In genomic region chr6:127375144-127375529, GRCm38 (mm10) we compare ENCODE assay signal across 20 mouse cellular contexts.
DNase-seq lines count a peak whose midpoint lies in the region; ATAC-seq lines count a peak whose summit lies in the region.
"Had no signal": no experiment of that assay in that cellular context is flagged by ENCODE, and none has a peak within 500 bp of the region (broad histone marks: within the 10 kb centered on the region; RNA-seq: fewer than 3 reads in every experiment).

No protein-coding gene starts in this region.

- no peak for ATAC-seq in heart, embryonic 12.5 days (ENCODE audit: insufficient number of reproducible peaks, low FRiP score)
- ATAC-seq in intestine, embryonic 14.5 days (replicated peaks; ENCODE audit: low FRiP score, low TSS enrichment, low read depth) = no peak
- no peak for ATAC-seq in intestine, embryonic 15.5 days
- no peak for ATAC-seq in embryonic facial prominence, embryonic 13.5 days (ENCODE audit: insufficient number of reproducible peaks, insufficient read depth, low FRiP score, low TSS enrichment, low read depth)
- ATAC-seq: CD4-positive, CD25-positive, alpha-beta regulatory T cell, adult 4 months; forebrain, embryonic 15.5 days; liver, embryonic 12.5 days; liver, postnatal 0 days had no signal

- no peak for DNase-seq in heart, postnatal 14 days
- no peak for DNase-seq in intestine, embryonic 14.5 days (ENCODE audit: low spot score)
- DNase-seq in MN1 (ENCODE audit: low spot score) = peak; percentile 14
- DNase-seq in left cerebral cortex, adult 9 months (ENCODE audit: low spot score in 2 of 2) = no peak
- DNase-seq: liver, postnatal 0 days; lung, postnatal 36 days; right cerebral cortex, postnatal 25 days; thymus, adult 2 months; thymus, postnatal 36 days had no signal

- 71% methylated on average over 2 of the region's 2 CpGs for WGBS in heart, embryonic 12.5 days
- WGBS in intestine, embryonic 14.5 days = 81% methylated on average over 2 of the region's 2 CpGs
- WGBS in intestine, embryonic 15.5 days = 91% methylated on average over 2 of the region's 2 CpGs
- 76% methylated on average over 2 of the region's 2 CpGs for WGBS in embryonic facial prominence, embryonic 13.5 days

- intact Hi-C loops in heart, postnatal 14 days (cut with DNase I) = loop anchor here (10.0 kb wide), 1 partner anchor 420 kb away; no protein-coding TSS in a partner anchor

- no peak overlapping the region for H3K4me3 ChIP-seq in heart, embryonic 12.5 days
- no peak overlapping the region for H3K4me3 ChIP-seq in intestine, embryonic 14.5 days (ENCODE audit: low read depth, low read length)
- H3K4me3 ChIP-seq in intestine, embryonic 15.5 days (replicated peaks) = no peak overlapping the region
- H3K4me3 ChIP-seq in embryonic facial prominence, embryonic 13.5 days = no peak overlapping the region
- H3K4me3 ChIP-seq: forebrain, embryonic 10.5 days; forebrain, embryonic 15.5 days; hindbrain, embryonic 12.5 days; layer of hippocampus, adult 2 months; left cerebral cortex, adult 2 months; liver, embryonic 12.5 days; midbrain, embryonic 12.5 days had no signal

- no peaks in the 10 kb centered on the region for H3K9me3 ChIP-seq in heart, embryonic 12.5 days (replicated peaks)
- no peaks in the 10 kb centered on the region for H3K9me3 ChIP-seq in intestine, embryonic 14.5 days (ENCODE audit: control insufficient read depth, low read length)
- H3K9me3 ChIP-seq in intestine, embryonic 15.5 days = no peaks in the 10 kb centered on the region
- H3K9me3 ChIP-seq in embryonic facial prominence, embryonic 13.5 days = no peaks in the 10 kb centered on the region
- H3K9me3 ChIP-seq: forebrain, embryonic 10.5 days; forebrain, embryonic 15.5 days; hindbrain, embryonic 12.5 days; liver, embryonic 12.5 days; midbrain, embryonic 12.5 days had no signal

- H3K27me3 ChIP-seq in heart, embryonic 12.5 days (replicated peaks) = no peaks in the 10 kb centered on the region
- H3K27me3 ChIP-seq in intestine, embryonic 14.5 days (replicated peaks; ENCODE audit: control insufficient read depth, insufficient read depth, low read length) = no peaks in the 10 kb centered on the region
- H3K27me3 ChIP-seq in intestine, embryonic 15.5 days (replicated peaks) = no peaks in the 10 kb centered on the region
- no peaks in the 10 kb centered on the region for H3K27me3 ChIP-seq in embryonic facial prominence, embryonic 13.5 days
- H3K27me3 ChIP-seq: forebrain, embryonic 15.5 days; hindbrain, embryonic 12.5 days; liver, embryonic 12.5 days had no signal

- H3K9ac ChIP-seq in heart, embryonic 12.5 days = no peak overlapping the region
- H3K9ac ChIP-seq in intestine, embryonic 14.5 days (ENCODE audit: low read length) = no peak overlapping the region
- H3K9ac ChIP-seq in intestine, embryonic 15.5 days = no peak overlapping the region
- no peak overlapping the region for H3K9ac ChIP-seq in embryonic facial prominence, embryonic 13.5 days
- H3K9ac ChIP-seq: forebrain, embryonic 15.5 days; hindbrain, embryonic 12.5 days; liver, embryonic 12.5 days; liver, postnatal 0 days; midbrain, embryonic 12.5 days had no signal

- peaks cover 45% of the 10 kb centered on the region for H3K4me1 ChIP-seq in heart, embryonic 12.5 days (replicated peaks)
- H3K4me1 ChIP-seq in intestine, embryonic 14.5 days (replicated peaks; ENCODE audit: control insufficient read depth, insufficient read depth, low read length) = peaks cover 9% of the 10 kb centered on the region
- peaks cover 17% of the 10 kb centered on the region for H3K4me1 ChIP-seq in intestine, embryonic 15.5 days (replicated peaks)
- peaks cover 32% of the 10 kb centered on the region for H3K4me1 ChIP-seq in embryonic facial prominence, embryonic 13.5 days

- no peaks in the 10 kb centered on the region for H3K36me3 ChIP-seq in heart, embryonic 12.5 days
- H3K36me3 ChIP-seq in intestine, embryonic 14.5 days (ENCODE audit: control insufficient read depth, insufficient read depth, low read length) = no peaks in the 10 kb centered on the region
- H3K36me3 ChIP-seq in intestine, embryonic 15.5 days = no peaks in the 10 kb centered on the region
- H3K36me3 ChIP-seq in embryonic facial prominence, embryonic 13.5 days = no peaks in the 10 kb centered on the region
- H3K36me3 ChIP-seq: forebrain, embryonic 10.5 days; forebrain, embryonic 15.5 days; hindbrain, embryonic 12.5 days; liver, embryonic 12.5 days; midbrain, embryonic 12.5 days had no signal

- peak overlapping the region; percentile 54 for H3K27ac ChIP-seq in heart, embryonic 12.5 days (ENCODE audit: poor library complexity, severe bottlenecking)
- 0 out of 2 replicates have a peak overlapping the region, but pooled peaks have one; percentile 11 for H3K27ac ChIP-seq in intestine, embryonic 14.5 days (ENCODE audit: low read depth)
- H3K27ac ChIP-seq in intestine, embryonic 15.5 days = no peak overlapping the region
- H3K27ac ChIP-seq in embryonic facial prominence, embryonic 13.5 days = peak overlapping the region; percentile 33; the same call in 1 of the 2 replicates
- H3K27ac ChIP-seq: forebrain, embryonic 15.5 days; hindbrain, embryonic 12.5 days; layer of hippocampus, adult 2 months; left cerebral cortex, adult 2 months; liver, embryonic 12.5 days; midbrain, embryonic 12.5 days had no signal

- 0 out of 2 replicates have a peak overlapping the region, but pooled peaks have one; percentile 19 for H3K4me2 ChIP-seq in heart, embryonic 12.5 days
- H3K4me2 ChIP-seq in intestine, embryonic 14.5 days (ENCODE audit: low read length) = no peak overlapping the region
- no peak overlapping the region for H3K4me2 ChIP-seq in intestine, embryonic 15.5 days (replicated peaks)
- no peak overlapping the region for H3K4me2 ChIP-seq in embryonic facial prominence, embryonic 13.5 days
- H3K4me2 ChIP-seq: forebrain, embryonic 15.5 days; hindbrain, embryonic 12.5 days; liver, embryonic 12.5 days; midbrain, embryonic 12.5 days had no signal
